25 mouse cellular contexts compared by ENCODE assay signal in the genomic region with DNA sequence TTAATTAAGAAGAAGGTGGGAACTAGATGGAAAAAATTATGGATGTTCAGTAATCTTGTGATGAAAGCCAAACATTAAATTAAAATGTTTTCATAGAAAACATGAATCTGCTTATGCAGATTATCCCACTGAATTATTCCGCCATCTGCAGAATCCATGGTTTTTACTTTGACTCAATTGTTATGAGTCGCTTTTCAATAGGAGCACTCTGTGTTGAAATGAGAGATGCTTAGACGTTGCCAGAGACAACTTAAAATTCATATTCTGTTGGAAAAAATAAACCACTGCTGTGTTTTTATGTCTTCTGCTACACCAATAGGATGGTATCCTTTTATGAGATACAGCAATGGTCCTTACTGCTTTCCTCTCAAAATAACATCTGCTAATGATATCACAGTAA.
"Had no signal": no experiment of that assay in that cellular context is flagged by ENCODE, and none has a peak within 500 bp of the region (broad histone marks: within the 10 kb centered on the region; RNA-seq: fewer than 3 reads in every experiment).

No protein-coding gene starts in this region.

- H3K4me1 ChIP-seq: heart, embryonic 15.5 days; hindbrain, embryonic 15.5 days; limb, embryonic 13.5 days; limb, embryonic 15.5 days; liver, embryonic 12.5 days had no signal

- DNase-seq: gastrocnemius, postnatal 14 days; gastrocnemius, postnatal 36 days; heart, adult 11 months; heart, adult 2 months; heart, postnatal 14 days; heart, postnatal 36 days; kidney, adult 11 months; kidney, adult 8-10 months; kidney, postnatal 14 days; kidney, postnatal 36 days; layer of hippocampus, adult 9-11 months; layer of hippocampus, postnatal 36 days; left cerebral cortex, postnatal 4 days had no signal

- H3K27ac ChIP-seq: heart, adult 2 months; heart, embryonic 13.5 days; heart, embryonic 15.5 days; hindbrain, embryonic 13.5 days; hindbrain, embryonic 15.5 days; hindbrain, postnatal 0 days; kidney, postnatal 0 days; limb, embryonic 13.5 days; limb, embryonic 15.5 days; liver, embryonic 12.5 days; liver, embryonic 14.5 days had no signal

- H3K9me3 ChIP-seq: heart, embryonic 13.5 days; heart, embryonic 15.5 days; hindbrain, embryonic 13.5 days; hindbrain, embryonic 15.5 days; limb, embryonic 13.5 days; limb, embryonic 15.5 days; liver, embryonic 12.5 days had no signal

- H3K4me3 ChIP-seq: heart, adult 2 months; heart, embryonic 13.5 days; heart, embryonic 15.5 days; hindbrain, embryonic 13.5 days; hindbrain, embryonic 15.5 days; limb, embryonic 13.5 days; limb, embryonic 15.5 days; liver, embryonic 12.5 days had no signal

- H3K9ac ChIP-seq: heart, embryonic 13.5 days; heart, embryonic 15.5 days; hindbrain, embryonic 13.5 days; hindbrain, embryonic 15.5 days; limb, embryonic 13.5 days; limb, embryonic 15.5 days; liver, embryonic 12.5 days; liver, embryonic 14.5 days had no signal

- H3K27me3 ChIP-seq: heart, embryonic 13.5 days; heart, embryonic 15.5 days; hindbrain, embryonic 13.5 days; hindbrain, embryonic 15.5 days; limb, embryonic 13.5 days; limb, embryonic 15.5 days; liver, embryonic 12.5 days had no signal

- ATAC-seq: hindbrain, postnatal 0 days; intestine, embryonic 16.5 days; liver, embryonic 12.5 days had no signal

- H3K4me2 ChIP-seq: heart, embryonic 11.5 days; heart, embryonic 13.5 days; heart, embryonic 15.5 days; hindbrain, embryonic 13.5 days; hindbrain, embryonic 15.5 days; limb, embryonic 13.5 days; limb, embryonic 15.5 days; liver, embryonic 12.5 days had no signal

- H3K36me3 ChIP-seq: heart, embryonic 13.5 days; heart, embryonic 15.5 days; hindbrain, embryonic 13.5 days; hindbrain, embryonic 15.5 days; limb, embryonic 13.5 days; limb, embryonic 15.5 days; liver, embryonic 12.5 days had no signal
